Mouse (Mus musculus) kidney, postnatal 14 days (tissue): ENCODE measurements around the gene Rps28.
A peak's percentile ranks its signal among the peaks of the same experiment; 100 is the strongest.
"Not testable (repeated sequence)": the region's sequence is repeated elsewhere in the genome, so short reads cannot be mapped to it uniquely, and the experiment has no call there.

Experiments
- DNase-seq: peaks from one replicate; pipeline ENCODE4 v3.0.0; 2022; ENCODE audit warnings: mixed read lengths

Gene Rps28

GRCm38 (mm10) chr17:33824084-33824996 lies at the start of gene Rps28, which contains the start of gene Ndufa7:
Gene Rps28 (minus strand): TSS chr17:33824562.
Gene Ndufa7 (plus strand): TSS chr17:33824572.
- DNase-seq: peak; percentile 99

- not testable (repeated sequence) for DNase-seq
These were observed 49.2 kb upstream of the Rps28 start, which contains the start of gene Gm7029 for GRCm38 (mm10) chr17:33873537-33873936. Gene Gm7029 (plus strand): TSS chr17:33873837.

- peak; percentile 58 for DNase-seq
These were observed 41.1 kb upstream of the Rps28 start for GRCm38 (mm10) chr17:33865330-33866030.

DNA sequence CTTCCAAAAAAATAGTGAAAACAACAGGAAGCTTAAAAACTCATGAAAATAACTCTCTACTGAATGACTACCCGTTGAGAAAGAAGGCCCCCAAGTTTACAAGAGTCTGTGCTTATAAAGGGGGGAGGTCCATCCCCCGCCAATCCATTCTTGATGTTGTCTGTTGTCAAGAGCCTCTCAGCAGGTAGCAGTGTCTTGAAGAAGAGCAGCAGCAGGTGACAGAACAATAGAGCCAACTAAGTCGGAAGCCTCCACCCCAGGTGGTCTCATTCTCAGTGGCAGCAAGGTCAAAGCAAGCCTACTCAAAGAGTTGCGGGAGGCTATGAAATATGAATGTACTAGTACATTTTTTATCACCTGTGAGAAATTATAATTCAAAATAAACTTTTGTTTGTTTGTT lies 33.5 kb upstream of the Rps28 start:
- no peak for DNase-seq

DNA sequence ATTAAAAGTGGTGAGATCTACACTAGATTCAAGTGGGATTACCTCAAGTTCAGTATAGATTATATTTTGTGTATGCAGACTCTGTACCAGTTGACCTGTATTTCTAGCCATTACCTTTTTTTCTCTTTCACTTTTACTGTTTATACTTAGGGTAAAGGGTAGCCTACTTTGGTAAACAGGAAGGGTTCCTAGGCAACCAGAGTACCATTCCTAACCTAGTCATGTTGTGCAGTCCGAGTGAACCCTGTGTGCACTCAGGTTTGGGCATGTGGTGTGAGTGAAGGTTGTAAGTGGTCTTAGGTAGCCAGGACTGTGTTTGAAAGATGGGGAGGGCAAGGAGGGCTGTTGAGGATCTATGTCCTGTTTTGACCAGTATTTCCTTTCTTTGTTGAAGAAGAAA lies 27.0 kb upstream of the Rps28 start:
- no peak for DNase-seq

GRCm38 (mm10) chr17:33848139-33848538 lies 23.8 kb upstream of the Rps28 start:
- DNase-seq: no peak

DNA sequence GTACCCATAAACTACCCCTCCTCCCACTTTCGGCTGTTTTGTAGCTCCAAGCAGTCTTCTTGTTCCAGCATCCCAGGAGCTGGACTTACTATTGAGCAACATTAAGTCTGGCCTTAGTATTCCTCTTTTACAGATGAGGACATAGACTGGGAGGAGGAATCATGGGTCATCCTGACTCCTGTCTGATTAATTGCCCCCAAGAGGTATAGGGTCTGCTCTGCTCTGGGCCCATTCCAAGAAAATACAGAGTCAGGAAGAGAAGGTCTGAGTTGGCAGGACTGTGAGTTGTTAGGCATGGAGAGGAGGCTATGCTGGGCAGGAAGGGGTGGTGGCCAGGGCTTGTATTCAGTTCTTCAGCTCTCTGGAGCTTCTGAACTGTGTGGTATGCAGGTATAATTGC lies 19.8 kb upstream of the Rps28 start:
- no peak for DNase-seq

DNA sequence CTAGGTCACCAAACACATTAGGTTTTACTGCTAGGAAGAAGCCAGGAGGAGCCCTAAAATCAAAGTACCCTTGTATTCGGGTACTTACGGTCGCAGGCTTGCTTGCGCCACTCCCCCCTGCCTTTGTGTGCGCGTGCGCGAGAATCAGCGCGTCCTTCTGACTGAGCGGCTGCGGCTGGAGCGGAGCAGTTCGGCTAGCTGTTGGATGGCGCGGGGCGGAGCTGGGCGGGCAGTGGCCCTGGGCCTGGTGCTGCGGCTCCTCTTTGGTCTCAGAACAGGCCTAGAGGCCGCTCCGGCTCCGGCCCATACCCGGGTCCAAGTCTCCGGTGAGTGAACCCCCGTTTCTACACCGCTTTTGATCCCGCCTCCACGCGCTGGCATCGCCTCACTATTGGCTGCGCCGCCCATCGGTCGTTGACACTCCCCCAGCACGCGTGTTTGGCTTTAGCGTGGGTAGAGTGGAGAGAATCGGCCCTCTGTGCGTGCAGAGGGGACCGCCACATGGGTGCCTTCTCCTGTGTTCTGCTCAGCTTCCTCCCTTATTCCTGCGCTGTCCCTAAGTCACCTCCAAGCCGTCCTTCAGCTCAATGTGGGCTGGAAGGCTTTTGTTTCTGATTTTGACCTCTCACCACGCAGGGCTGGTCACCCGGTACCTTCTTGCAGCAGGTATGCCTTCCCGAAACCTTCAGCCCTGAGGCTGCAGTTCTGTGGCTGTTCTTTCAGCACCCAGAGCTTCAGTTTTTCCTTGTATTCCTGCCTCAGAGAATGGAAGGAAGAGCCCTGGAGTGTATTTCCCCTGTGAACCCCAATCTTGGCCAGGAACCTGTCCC lies 18.8 kb upstream of the Rps28 start, which contains the start of gene Cd320:
Gene Cd320, plus strand, starts transcription at position 126 of the 830 bp plus-strand sequence.
- DNase-seq: peak; percentile 95

- no peak for DNase-seq
These were observed 5.2 kb upstream of the Rps28 start for GRCm38 (mm10) chr17:33829561-33829960.

DNA sequence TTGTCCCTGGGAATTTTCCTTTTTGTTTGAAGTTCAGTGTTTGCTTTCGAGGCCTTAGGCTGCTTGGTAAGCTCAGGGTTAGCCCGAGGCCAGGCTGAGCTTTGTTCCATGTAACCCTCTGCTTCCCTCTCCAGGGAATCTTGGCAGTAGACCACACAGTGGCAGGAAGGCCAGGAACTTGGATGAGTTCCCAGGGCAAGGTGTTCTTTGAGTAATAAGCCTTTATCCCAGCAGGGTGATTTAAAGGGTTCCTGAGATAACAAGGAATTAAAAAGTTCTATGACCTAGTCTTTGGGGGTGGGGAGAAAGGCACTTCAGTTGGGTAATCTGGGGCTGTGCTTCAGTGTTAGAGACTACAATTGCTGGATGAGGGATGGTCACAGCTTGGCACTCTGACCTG lies 4.5 kb upstream of the Rps28 start:
- peak; percentile 91 for DNase-seq

- peak; percentile 81 for DNase-seq
These were observed 2.5 kb upstream of the Rps28 start for GRCm38 (mm10) chr17:33826850-33827249.

DNA sequence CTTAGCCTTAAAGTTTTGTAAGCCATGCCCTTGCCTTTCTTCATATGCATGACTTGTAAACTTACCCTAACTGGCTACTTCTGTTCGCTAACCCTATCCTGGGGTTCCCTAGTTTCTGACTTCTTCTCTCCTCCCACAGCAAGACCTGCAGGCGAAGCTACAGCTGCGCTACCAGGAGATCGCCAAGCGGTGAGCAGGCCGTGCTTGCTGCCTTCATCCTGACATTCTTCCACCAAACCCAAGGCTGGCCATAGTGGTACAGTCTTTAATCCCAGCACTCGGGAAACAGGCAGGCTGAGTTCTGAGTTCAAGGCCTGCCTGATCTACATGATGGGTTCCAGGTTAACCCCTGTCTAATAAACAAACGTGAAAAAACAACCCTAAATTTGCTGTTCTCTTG lies 1.1 kb upstream of the Rps28 start:
- no peak for DNase-seq

DNA sequence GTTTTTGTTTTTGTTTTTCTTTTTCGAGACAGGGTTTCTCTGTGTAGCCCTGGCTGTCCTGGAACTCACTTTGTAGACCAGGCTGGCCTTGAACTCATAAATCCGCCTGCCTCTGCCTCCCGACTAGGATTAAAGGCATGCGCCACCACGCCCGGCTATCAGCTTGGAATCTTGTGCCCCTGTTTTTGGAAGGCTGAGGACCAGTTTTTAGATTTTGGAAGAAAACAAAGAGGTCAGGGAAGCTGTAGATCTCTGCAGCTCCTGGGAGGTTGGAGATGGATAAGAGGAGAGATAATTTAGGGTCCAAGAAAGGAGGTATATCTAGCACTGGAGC lies 602 bp upstream of the Rps28 start:
- DNase-seq: not testable (repeated sequence)

DNA sequence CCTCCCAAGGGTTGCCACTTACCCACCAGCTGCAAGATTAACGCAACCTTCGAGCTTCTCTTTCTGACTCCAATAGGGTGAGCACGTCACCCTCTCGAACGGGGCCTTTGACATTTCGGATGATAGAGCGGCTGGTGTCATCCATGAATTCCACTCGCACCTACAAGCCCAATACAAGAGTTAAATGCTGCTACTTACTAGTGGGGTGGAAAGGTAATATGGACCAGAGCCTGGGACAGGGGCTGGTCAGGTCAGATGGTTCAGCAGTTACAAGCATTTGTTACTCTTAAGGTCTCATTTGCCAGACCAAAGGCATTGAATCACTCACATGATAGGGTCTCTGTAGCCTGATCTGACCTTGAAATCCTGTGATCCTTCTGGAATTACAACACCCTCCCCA lies 1.2 kb downstream of the Rps28 start:
- DNase-seq: not testable (repeated sequence)

DNA sequence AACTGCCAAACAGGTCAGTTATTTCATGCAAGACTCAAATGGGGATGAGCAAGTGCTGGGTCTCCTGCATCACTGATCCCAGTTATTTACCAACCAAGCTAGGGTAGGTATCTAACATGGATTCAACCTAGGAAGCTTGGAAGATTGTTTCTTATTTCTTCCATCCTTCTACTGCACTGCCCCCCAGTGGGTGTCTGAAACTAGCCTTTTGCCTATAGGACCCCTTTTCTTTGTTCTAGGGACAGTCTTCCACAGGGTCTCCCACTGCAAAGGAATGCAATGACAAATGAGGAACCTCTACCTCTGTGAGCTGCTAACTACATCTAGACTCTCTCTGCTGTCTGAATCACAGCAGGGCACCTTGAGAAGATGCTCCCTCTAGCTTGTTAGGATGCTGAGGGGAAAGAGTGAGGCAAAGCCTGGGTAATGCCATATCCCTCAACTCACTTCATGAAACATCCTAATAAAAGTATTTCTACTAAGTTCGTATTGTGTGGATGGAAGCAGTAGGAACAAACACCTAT lies 1.9 kb downstream of the Rps28 start:
- no peak for DNase-seq

DNA sequence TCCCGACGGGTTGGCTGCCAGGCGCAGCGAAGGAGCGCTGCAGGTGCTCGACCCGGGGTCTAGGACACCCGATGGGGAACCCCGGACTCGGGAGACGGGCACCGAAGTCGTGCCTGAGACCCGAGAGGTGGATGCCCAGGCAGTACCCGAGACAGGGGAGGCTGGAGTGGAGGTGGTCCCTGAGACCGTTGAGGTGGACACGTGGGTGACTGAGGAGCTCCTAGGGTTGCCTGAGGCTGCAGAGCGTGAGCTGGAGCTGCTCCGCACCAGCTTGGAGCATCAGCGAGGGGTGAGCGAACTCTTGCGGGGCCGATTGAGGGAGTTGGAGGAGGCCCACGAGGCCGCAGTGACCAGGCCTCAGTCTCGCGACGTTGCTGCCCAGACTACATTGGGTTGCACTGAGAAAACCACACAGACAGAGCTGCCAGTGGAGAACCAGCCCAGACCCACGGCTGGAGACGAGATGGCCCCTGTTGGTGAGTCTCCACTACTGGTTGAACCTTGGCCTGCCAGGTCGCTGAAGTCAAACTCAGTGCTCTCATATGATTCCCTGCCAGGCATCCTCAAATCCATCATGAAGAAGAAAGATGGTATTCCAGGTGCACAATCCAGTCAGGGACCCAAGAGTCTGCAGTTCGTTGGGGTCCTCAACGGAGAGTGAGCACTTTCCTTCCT lies 6.3 kb downstream of the Rps28 start:
- no peak for DNase-seq

GRCm38 (mm10) chr17:33817184-33817968 lies 7.0 kb downstream of the Rps28 start:
- DNase-seq: peak; percentile 95

DNA sequence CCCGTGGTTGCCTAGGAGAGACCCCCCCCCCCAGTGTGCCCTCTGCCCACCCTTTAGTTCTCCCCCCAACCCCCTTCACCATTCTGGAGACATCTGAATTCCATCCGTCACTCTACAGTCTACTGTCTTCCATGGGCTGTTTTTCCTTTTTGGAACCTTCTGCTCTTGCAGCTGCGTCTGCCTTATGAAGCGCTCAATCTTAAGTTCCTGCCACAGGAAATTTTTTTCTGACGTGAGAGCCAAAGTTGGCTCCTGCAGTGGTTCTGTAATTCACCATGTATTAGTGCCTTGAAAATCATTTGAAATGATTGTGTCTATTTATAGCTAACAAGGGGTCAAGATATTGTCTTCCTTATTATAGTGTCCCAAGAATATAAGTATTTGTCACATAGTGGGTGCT lies 7.8 kb downstream of the Rps28 start:
- DNase-seq: peak; percentile 35

- no peak for DNase-seq
These were observed 9.0 kb downstream of the Rps28 start for GRCm38 (mm10) chr17:33815399-33815798.

DNA sequence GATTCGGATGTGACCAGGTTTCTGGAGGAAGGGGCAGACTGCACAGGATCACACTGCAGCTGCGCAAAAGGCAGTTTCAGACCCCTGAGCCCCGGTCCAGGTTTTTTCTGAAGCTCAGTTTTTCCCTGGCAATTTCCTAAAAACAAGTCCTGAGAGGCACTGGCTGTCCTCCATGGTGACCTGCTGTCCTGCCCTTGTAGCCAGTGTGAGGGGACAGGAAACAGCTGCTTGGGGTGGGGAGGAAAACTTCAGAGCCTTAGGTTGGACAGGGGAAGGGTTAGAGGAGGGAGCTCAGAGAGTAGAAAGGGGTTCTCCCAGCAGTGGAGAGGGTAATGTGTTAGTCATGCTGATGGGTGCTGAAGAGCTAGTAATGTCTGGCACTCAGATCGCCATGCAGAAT lies 11.4 kb downstream of the Rps28 start:
- DNase-seq: peak; percentile 79

- peak; percentile 55 for DNase-seq
These were observed 11.9 kb downstream of the Rps28 start for GRCm38 (mm10) chr17:33812475-33812874.
